Mouse (Mus musculus): ENCODE data around the gene Crim1. TPM values are rescaled to one million over a fixed set of nuclear protein-coding genes. Genes with fewer than 3 reads are reported as not detected.

Crim1 gene
- polyA plus RNA-seq, 1 experiment: 0.10 TPM

- Histone ChIP-seq H3K4me3 (replicated peaks) (no peak overlapping the region), H3K36me3 (ENCODE audit: control insufficient read depth) (no peaks in the 10 kb centered on the region), H3K4me1 (ENCODE audit: control insufficient read depth) (peaks cover 4% of the 10 kb centered on the region), H3K27me3 (ENCODE audit: control insufficient read depth) (no peaks in the 10 kb centered on the region), H3K9me3 (ENCODE audit: control insufficient read depth, low read length) (no peaks in the 10 kb centered on the region)
- TF ChIP-seq GATA1 (IDR thresholded peaks at IDR 0.05; ENCODE audit: low read length) (no peak), TAL1 (IDR thresholded peaks at IDR 0.05; ENCODE audit: low read length) (no peak)
Observed at GRCm38 (mm10) chr17:78271731-78272130, 71.7 kb downstream of the Crim1 start.

- no peaks in the 10 kb centered on the region for H3K27me3 ChIP-seq (ENCODE audit: control insufficient read depth)
- peaks cover 4% of the 10 kb centered on the region for H3K4me1 ChIP-seq (ENCODE audit: control insufficient read depth)
- TF ChIP-seq GATA1 (IDR thresholded peaks at IDR 0.05; ENCODE audit: low read length) (no peak), TAL1 (IDR thresholded peaks at IDR 0.05; ENCODE audit: low read length) (no peak)
- H3K9me3 ChIP-seq (ENCODE audit: control insufficient read depth, low read length): no peaks in the 10 kb centered on the region
- H3K36me3 ChIP-seq (ENCODE audit: control insufficient read depth): no peaks in the 10 kb centered on the region
- no peak overlapping the region for H3K4me3 ChIP-seq (replicated peaks)
Observed at GRCm38 (mm10) chr17:78272142-78272541, 72.1 kb downstream of the Crim1 start.

GRCm38 (mm10) chr17:78272713-78273483 lies 72.8 kb downstream of the Crim1 start:
- no peaks in the 10 kb centered on the region for H3K9me3 ChIP-seq (ENCODE audit: control insufficient read depth, low read length)
- TF ChIP-seq GATA1 (IDR thresholded peaks at IDR 0.05; ENCODE audit: low read length): no peak
- TF ChIP-seq TAL1 (IDR thresholded peaks at IDR 0.05; ENCODE audit: low read length): no peak
- peaks cover 4% of the 10 kb centered on the region for H3K4me1 ChIP-seq (ENCODE audit: control insufficient read depth)
- no peaks in the 10 kb centered on the region for H3K36me3 ChIP-seq (ENCODE audit: control insufficient read depth)
- no peak overlapping the region for H3K4me3 ChIP-seq (replicated peaks)
- H3K27me3 ChIP-seq (ENCODE audit: control insufficient read depth): no peaks in the 10 kb centered on the region

GRCm38 (mm10) chr17:78273875-78274274 lies 73.8 kb downstream of the Crim1 start:
- no peak for TF ChIP-seq GATA1 (IDR thresholded peaks at IDR 0.05; ENCODE audit: low read length)
- no peak for TF ChIP-seq TAL1 (IDR thresholded peaks at IDR 0.05; ENCODE audit: low read length)
- no peaks in the 10 kb centered on the region for H3K36me3 ChIP-seq (ENCODE audit: control insufficient read depth)
- no peak overlapping the region for H3K4me3 ChIP-seq (replicated peaks)
- H3K9me3 ChIP-seq (ENCODE audit: control insufficient read depth, low read length): no peaks in the 10 kb centered on the region
- H3K27me3 ChIP-seq (ENCODE audit: control insufficient read depth): no peaks in the 10 kb centered on the region
- peaks cover 4% of the 10 kb centered on the region for H3K4me1 ChIP-seq (ENCODE audit: control insufficient read depth)

DNA sequence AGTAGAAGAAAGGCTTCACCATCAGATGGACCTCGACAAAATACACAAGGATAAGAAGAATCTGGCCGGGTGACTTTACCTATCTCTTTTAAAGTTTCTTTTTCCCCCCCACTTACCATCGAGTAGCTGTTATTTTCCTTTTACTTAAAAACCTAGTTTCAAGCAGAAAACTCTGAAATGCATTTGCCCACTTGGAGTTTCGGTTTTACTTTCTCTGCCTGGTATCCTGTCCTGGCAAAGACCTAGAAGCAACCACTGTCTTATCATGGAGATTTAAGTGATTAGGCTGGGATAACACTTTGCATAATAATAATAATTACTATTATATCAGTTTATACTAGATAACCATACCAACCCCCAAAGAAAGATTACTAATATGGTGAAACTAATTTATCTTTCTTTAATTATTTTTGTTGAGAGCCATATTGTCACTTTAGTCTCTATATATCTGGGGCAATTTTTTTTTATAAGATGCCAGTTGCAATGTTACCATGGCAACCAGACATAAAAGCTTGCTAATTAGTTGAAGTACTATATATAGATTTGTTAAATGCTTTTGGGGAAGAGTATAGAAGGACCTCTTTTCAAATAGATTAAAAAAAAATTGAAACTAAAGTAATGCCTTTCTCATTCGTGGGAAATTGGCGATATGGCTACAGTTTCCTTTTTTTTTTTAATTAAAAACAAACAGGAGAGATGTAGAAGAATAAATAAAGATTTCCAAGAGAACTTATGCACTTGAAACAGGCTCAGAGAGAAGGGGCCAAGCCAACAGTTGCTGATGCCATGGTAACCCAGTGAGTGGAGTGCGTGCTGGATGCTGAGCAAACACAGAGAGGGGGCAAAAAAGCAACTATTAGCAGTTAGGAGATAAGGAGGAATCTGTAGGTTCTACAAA lies 74.8 kb downstream of the Crim1 start:
- H3K4me3 ChIP-seq (replicated peaks): no peak overlapping the region
- H3K27me3 ChIP-seq (ENCODE audit: control insufficient read depth): no peaks in the 10 kb centered on the region
- no peaks in the 10 kb centered on the region for H3K36me3 ChIP-seq (ENCODE audit: control insufficient read depth)
- peaks cover 4% of the 10 kb centered on the region for H3K4me1 ChIP-seq (ENCODE audit: control insufficient read depth)
- H3K9me3 ChIP-seq (ENCODE audit: control insufficient read depth, low read length): no peaks in the 10 kb centered on the region
- no peak for TF ChIP-seq GATA1 (IDR thresholded peaks at IDR 0.05; ENCODE audit: low read length)
- TF ChIP-seq TAL1 (IDR thresholded peaks at IDR 0.05; ENCODE audit: low read length): no peak

GRCm38 (mm10) chr17:78275507-78275813 lies 75.4 kb downstream of the Crim1 start:
- H3K4me3 ChIP-seq (replicated peaks): no peak overlapping the region
- no peaks in the 10 kb centered on the region for H3K27me3 ChIP-seq (ENCODE audit: control insufficient read depth)
- no peaks in the 10 kb centered on the region for H3K9me3 ChIP-seq (ENCODE audit: control insufficient read depth, low read length)
- peaks cover 4% of the 10 kb centered on the region for H3K4me1 ChIP-seq (ENCODE audit: control insufficient read depth)
- no peaks in the 10 kb centered on the region for H3K36me3 ChIP-seq (ENCODE audit: control insufficient read depth)
- TF ChIP-seq GATA1 (IDR thresholded peaks at IDR 0.05; ENCODE audit: low read length): no peak

DNA sequence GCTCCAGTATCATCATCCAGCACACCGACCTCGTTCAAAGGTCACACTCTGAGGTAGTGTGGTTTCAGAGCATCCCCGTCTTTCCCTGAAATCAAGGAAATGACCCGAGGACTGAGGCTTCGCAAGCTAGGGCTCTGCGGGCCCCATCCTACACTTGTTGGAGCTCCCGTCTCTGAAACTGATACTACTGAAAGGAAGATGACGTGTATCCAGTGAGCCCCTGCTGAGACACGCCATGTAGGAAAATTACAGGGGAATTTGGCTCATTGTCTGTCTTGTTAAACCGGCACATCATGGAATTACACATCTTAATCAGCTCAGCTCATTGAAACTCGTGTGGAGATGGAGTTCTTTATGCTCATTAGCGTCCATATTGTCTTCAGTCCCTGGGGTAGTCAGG lies 79.1 kb downstream of the Crim1 start:
- no peaks in the 10 kb centered on the region for H3K27me3 ChIP-seq (ENCODE audit: control insufficient read depth)
- no peaks in the 10 kb centered on the region for H3K36me3 ChIP-seq (ENCODE audit: control insufficient read depth)
- TF ChIP-seq TAL1 (IDR thresholded peaks at IDR 0.05; ENCODE audit: low read length) (no peak), GATA1 (IDR thresholded peaks at IDR 0.05; ENCODE audit: low read length) (no peak)
- no peak overlapping the region for H3K4me3 ChIP-seq (replicated peaks)
- H3K4me1 ChIP-seq (ENCODE audit: control insufficient read depth): no peaks in the 10 kb centered on the region; the same call in 1 of the 2 replicates
- no peaks in the 10 kb centered on the region for H3K9me3 ChIP-seq (ENCODE audit: control insufficient read depth, low read length)

DNA sequence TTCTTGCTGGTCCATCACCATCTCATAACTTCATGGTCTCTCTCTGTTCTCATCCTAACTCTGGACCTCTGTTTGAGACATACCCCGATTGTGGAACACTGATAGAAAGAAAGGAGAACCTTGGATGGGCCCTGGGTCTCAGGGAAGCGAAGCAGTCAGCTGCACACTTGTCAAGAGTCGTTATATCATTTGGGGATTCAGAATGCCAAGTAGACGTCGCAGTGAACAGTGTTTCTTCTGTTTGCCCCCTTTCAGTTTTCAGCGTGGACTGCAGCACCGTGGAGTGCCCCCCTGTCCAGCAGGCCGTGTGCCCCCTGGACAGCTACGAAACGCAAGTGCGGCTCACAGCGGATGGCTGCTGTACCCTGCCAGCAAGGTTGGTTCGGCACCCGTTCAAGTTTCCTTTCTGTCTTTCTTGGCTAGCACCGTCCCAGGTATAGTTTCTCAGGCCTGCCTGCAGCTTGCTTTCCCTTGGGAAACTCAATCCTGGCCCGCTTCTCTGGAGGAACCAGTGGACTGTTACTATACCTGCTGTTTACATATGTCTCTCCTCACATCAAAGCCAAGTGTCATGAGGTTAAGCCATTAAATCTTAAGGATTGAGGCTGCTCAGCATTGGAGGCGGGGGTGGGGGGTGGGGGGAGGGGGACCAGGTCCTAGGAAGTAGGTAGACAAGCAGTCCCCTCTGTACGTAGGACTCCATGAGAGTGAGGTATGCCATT lies 81.1 kb downstream of the Crim1 start:
- Histone ChIP-seq H3K27me3 (ENCODE audit: control insufficient read depth) (no peaks in the 10 kb centered on the region), H3K9me3 (ENCODE audit: control insufficient read depth, low read length) (no peaks in the 10 kb centered on the region), H3K36me3 (ENCODE audit: control insufficient read depth) (no peaks in the 10 kb centered on the region), H3K4me1 (ENCODE audit: control insufficient read depth) (no peaks in the 10 kb centered on the region; the same call in 1 of the 2 replicates), H3K4me3 (replicated peaks) (no peak overlapping the region)
- TF ChIP-seq GATA1 (IDR thresholded peaks at IDR 0.05; ENCODE audit: low read length): no peak
- TF ChIP-seq TAL1 (IDR thresholded peaks at IDR 0.05; ENCODE audit: low read length): no peak

All from erythroblast, embryonic 14.5 days (primary cell).